Mouse (Mus musculus): ENCODE measurements around the gene Dpf3. TPM values are rescaled to one million over a fixed set of nuclear protein-coding genes. Genes with fewer than 3 reads are reported as not detected.
A peak's percentile ranks its signal among the peaks of the same experiment; 100 is the strongest.

Gene Dpf3
- polyA plus RNA-seq, 1 experiment from 2014 or later = 7.8 TPM

- no peak overlapping the region for H3K4me2 ChIP-seq (ENCODE audit: low read length)
- no peak overlapping the region for H3K27ac ChIP-seq
- no peak for TF ChIP-seq CTCF (IDR thresholded peaks at IDR 0.05; ENCODE audit: low read depth)
- H3K27me3 ChIP-seq (ENCODE audit: insufficient read depth, low read length) = no peaks in the 10 kb centered on the region
- H3K9ac ChIP-seq (ENCODE audit: low read depth, low read length) = no peak overlapping the region
- H3K36me3 ChIP-seq (ENCODE audit: insufficient read depth, low read length) = no peaks in the 10 kb centered on the region
- ATAC-seq (replicated peaks; ENCODE audit: low FRiP score, low read depth) (no peak), DNase-seq (ENCODE audit: low spot score) (no peak)
- 0 out of 2 replicates have a peak, but pooled peaks cover 3% of the 10 kb centered on the region for H3K4me1 ChIP-seq (replicated peaks; ENCODE audit: insufficient read depth, low read length)
- no peaks in the 10 kb centered on the region for H3K9me3 ChIP-seq (replicated peaks; ENCODE audit: low read length)
- 80% methylated on average over 12 of the region's 12 CpGs for WGBS
- H3K4me3 ChIP-seq (replicated peaks; ENCODE audit: low read depth, low read length) = no peak overlapping the region
Measured at GRCm38 (mm10) chr12:83375015-83375831, 112.3 kb downstream of the Dpf3 start.

- ATAC-seq (replicated peaks; ENCODE audit: low FRiP score, low read depth) = no peak
- H3K4me2 ChIP-seq (ENCODE audit: low read length) = no peak overlapping the region
- H3K9me3 ChIP-seq (replicated peaks; ENCODE audit: low read length) = no peaks in the 10 kb centered on the region; the same call in 1 of the 2 replicates
- no peak overlapping the region for H3K27ac ChIP-seq
- 73% methylated on average over 7 of the region's 7 CpGs for WGBS
- no peak overlapping the region for H3K9ac ChIP-seq (ENCODE audit: low read depth, low read length)
- no peaks in the 10 kb centered on the region for H3K4me1 ChIP-seq (replicated peaks; ENCODE audit: insufficient read depth, low read length)
- no peak for TF ChIP-seq CTCF (IDR thresholded peaks at IDR 0.05; ENCODE audit: low read depth)
- no peak for DNase-seq (ENCODE audit: low spot score)
- no peak overlapping the region for H3K4me3 ChIP-seq (replicated peaks; ENCODE audit: low read depth, low read length)
- H3K27me3 ChIP-seq (ENCODE audit: insufficient read depth, low read length) = no peaks in the 10 kb centered on the region
- H3K36me3 ChIP-seq (ENCODE audit: insufficient read depth, low read length) = no peaks in the 10 kb centered on the region
Measured at GRCm38 (mm10) chr12:83373081-83373480, 114.4 kb downstream of the Dpf3 start.

GRCm38 (mm10) chr12:83372290-83372689 lies 115.2 kb downstream of the Dpf3 start:
- no peaks in the 10 kb centered on the region for H3K27me3 ChIP-seq (ENCODE audit: insufficient read depth, low read length)
- DNase-seq (ENCODE audit: low spot score) = no peak
- H3K4me3 ChIP-seq (replicated peaks; ENCODE audit: low read depth, low read length) = no peak overlapping the region
- no peak overlapping the region for H3K27ac ChIP-seq
- ATAC-seq (replicated peaks; ENCODE audit: low FRiP score, low read depth) = no peak
- 92% methylated on average over 7 of the region's 7 CpGs for WGBS
- no peaks in the 10 kb centered on the region for H3K36me3 ChIP-seq (ENCODE audit: insufficient read depth, low read length)
- H3K9me3 ChIP-seq (replicated peaks; ENCODE audit: low read length) = no peaks in the 10 kb centered on the region; the same call in 1 of the 2 replicates
- no peak overlapping the region for H3K9ac ChIP-seq (ENCODE audit: low read depth, low read length)
- no peaks in the 10 kb centered on the region for H3K4me1 ChIP-seq (replicated peaks; ENCODE audit: insufficient read depth, low read length)
- no peak overlapping the region for H3K4me2 ChIP-seq (ENCODE audit: low read length)
- TF ChIP-seq CTCF (IDR thresholded peaks at IDR 0.05; ENCODE audit: low read depth) = no peak

GRCm38 (mm10) chr12:83370221-83370620 lies 117.3 kb downstream of the Dpf3 start:
- Histone ChIP-seq H3K9me3 (replicated peaks; ENCODE audit: low read length) (no peaks in the 10 kb centered on the region; the same call in 1 of the 2 replicates), H3K4me2 (ENCODE audit: low read length) (no peak overlapping the region), H3K36me3 (ENCODE audit: insufficient read depth, low read length) (no peaks in the 10 kb centered on the region; the same call in 1 of the 2 replicates), H3K4me1 (replicated peaks; ENCODE audit: insufficient read depth, low read length) (no peaks in the 10 kb centered on the region), H3K4me3 (replicated peaks; ENCODE audit: low read depth, low read length) (no peak overlapping the region), H3K27ac (no peak overlapping the region), H3K27me3 (ENCODE audit: insufficient read depth, low read length) (no peaks in the 10 kb centered on the region), H3K9ac (ENCODE audit: low read depth, low read length) (no peak overlapping the region)
- WGBS = 71% methylated on average over 11 of the region's 11 CpGs
- no peak for TF ChIP-seq CTCF (IDR thresholded peaks at IDR 0.05; ENCODE audit: low read depth)
- no peak for DNase-seq (ENCODE audit: low spot score)
- ATAC-seq (replicated peaks; ENCODE audit: low FRiP score, low read depth) = no peak

- ATAC-seq (replicated peaks; ENCODE audit: low FRiP score, low read depth) (no peak), DNase-seq (ENCODE audit: low spot score) (no peak)
- TF ChIP-seq CTCF (IDR thresholded peaks at IDR 0.05; ENCODE audit: low read depth) = no peak
- Histone ChIP-seq H3K9me3 (replicated peaks; ENCODE audit: low read length) (no peaks in the 10 kb centered on the region; the same call in 1 of the 2 replicates), H3K4me3 (replicated peaks; ENCODE audit: low read depth, low read length) (no peak overlapping the region), H3K9ac (ENCODE audit: low read depth, low read length) (no peak overlapping the region), H3K27me3 (ENCODE audit: insufficient read depth, low read length) (no peaks in the 10 kb centered on the region), H3K4me1 (replicated peaks; ENCODE audit: insufficient read depth, low read length) (no peaks in the 10 kb centered on the region), H3K36me3 (ENCODE audit: insufficient read depth, low read length) (no peaks in the 10 kb centered on the region; the same call in 1 of the 2 replicates), H3K4me2 (ENCODE audit: low read length) (no peak overlapping the region), H3K27ac (no peak overlapping the region)
- WGBS = 97% methylated on average over 5 of the region's 5 CpGs
Measured at GRCm38 (mm10) chr12:83369416-83369815, 118.1 kb downstream of the Dpf3 start.

- peak; percentile 14; the same call in 1 of the 2 replicates for TF ChIP-seq CTCF (IDR thresholded peaks at IDR 0.05; ENCODE audit: low read depth)
- no peaks in the 10 kb centered on the region; the same call in 1 of the 2 replicates for H3K36me3 ChIP-seq (ENCODE audit: insufficient read depth, low read length)
- DNase-seq (ENCODE audit: low spot score) = no peak
- no peak overlapping the region for H3K4me3 ChIP-seq (replicated peaks; ENCODE audit: low read depth, low read length)
- H3K4me1 ChIP-seq (replicated peaks; ENCODE audit: insufficient read depth, low read length) = no peaks in the 10 kb centered on the region
- H3K27me3 ChIP-seq (ENCODE audit: insufficient read depth, low read length) = no peaks in the 10 kb centered on the region
- no peaks in the 10 kb centered on the region; the same call in 1 of the 2 replicates for H3K9me3 ChIP-seq (replicated peaks; ENCODE audit: low read length)
- no peak for ATAC-seq (replicated peaks; ENCODE audit: low FRiP score, low read depth)
- no peak overlapping the region for H3K27ac ChIP-seq
- H3K9ac ChIP-seq (ENCODE audit: low read depth, low read length) = no peak overlapping the region
- WGBS = 88% methylated on average over 1 of the region's 1 CpGs
- no peak overlapping the region for H3K4me2 ChIP-seq (ENCODE audit: low read length)
Measured at GRCm38 (mm10) chr12:83367486-83367885, 120.0 kb downstream of the Dpf3 start.
